Mouse (Mus musculus) heart, embryonic 13.5 days (tissue): ENCODE measurements at regions not wholly inside any gene's neighbourhood (a gene's known extent, or its start where the extent isn't known, plus 50 kb on each side); places are given as distances from the start of the nearest gene placed in this dataset.

Source experiments
- ATAC-seq: fragments of 200-750 bp; cut with Nextera tagmentation; 2 replicates; pipeline ENCODE4 v1.8.0; 2017; ENCODE audit warnings: moderate TSS enrichment; ENCODE audit not compliant: insufficient number of reproducible peaks, low FRiP score, low TSS enrichment; ENCODE audit errors: extremely low read depth
- H3K27ac ChIP-seq: fragments of 300-500 bp; sonication (generic); replicated peaks from 2 replicates; pipeline ENCODE4 v1.5.1; 2015; ENCODE audit warnings: moderate library complexity, mild to moderate bottlenecking, inconsistent platforms
- H3K27me3 ChIP-seq: fragments of 300-500 bp; sonication (generic); replicated peaks from 2 replicates; pipeline ENCODE4 v1.6.1; 2015; ENCODE audit warnings: mild to moderate bottlenecking, inconsistent platforms
- H3K36me3 ChIP-seq: fragments of 300-500 bp; sonication (generic); 2 replicates; pipeline ENCODE4 v1.6.1; 2015; ENCODE audit warnings: mild to moderate bottlenecking, inconsistent platforms
- H3K4me1 ChIP-seq: fragments of 300-500 bp; sonication (generic); 2 replicates; pipeline ENCODE4 v1.6.1; 2015; ENCODE audit warnings: inconsistent platforms
- H3K4me2 ChIP-seq: fragments of 300-500 bp; sonication (generic); 2 replicates; pipeline ENCODE4 v1.6.1; 2015; ENCODE audit warnings: inconsistent platforms, mild to moderate bottlenecking, moderate library complexity
- H3K4me3 ChIP-seq: fragments of 300-500 bp; sonication (generic); 2 replicates; pipeline ENCODE4 v1.5.1; 2015; ENCODE audit warnings: moderate library complexity, mild to moderate bottlenecking, inconsistent platforms
- H3K9ac ChIP-seq: fragments of 300-500 bp; sonication (generic); 2 replicates; pipeline ENCODE4 v1.6.1; 2015; ENCODE audit warnings: inconsistent platforms, mild to moderate bottlenecking, moderate library complexity
- H3K9me3 ChIP-seq: fragments of 300-500 bp; sonication (generic); 2 replicates; pipeline ENCODE4 v1.6.1; 2016; ENCODE audit warnings: inconsistent platforms
- WGBS: fragments of 180-500 bp; shearing (Covaris S2); methylation state at CpG from one replicate; pipeline ENCODE4 v1.1.7; 2015; ENCODE audit warnings: mixed read lengths; 5-methylcytosine and 5-hydroxymethylcytosine counted together

DNA sequence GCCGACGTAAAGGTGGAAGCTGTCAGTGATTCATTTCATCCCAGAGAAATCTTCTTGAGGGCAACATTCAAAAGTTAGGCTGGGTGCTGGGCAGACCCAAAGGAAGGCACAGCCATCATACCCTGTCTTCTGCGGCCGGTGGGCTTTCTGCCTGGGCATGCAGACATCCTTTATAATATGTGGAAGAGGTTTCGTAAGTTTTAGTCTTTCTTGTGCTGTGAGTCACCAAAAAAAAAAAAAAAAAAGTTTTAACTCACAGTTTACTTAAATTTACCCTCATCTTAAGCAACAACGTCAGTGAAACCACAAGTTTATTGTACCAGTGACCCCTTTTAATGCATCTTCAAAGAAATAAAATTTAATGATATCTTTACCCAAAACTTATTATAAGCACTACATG, 128.7 kb downstream of the Dusp6 start:
- Histone ChIP-seq H3K9ac (no peak overlapping the region), H3K4me2 (no peak overlapping the region), H3K9me3 (no peaks in the 10 kb centered on the region), H3K27ac (no peak overlapping the region), H3K36me3 (no peaks in the 10 kb centered on the region), H3K4me3 (no peak overlapping the region), H3K4me1 (peaks cover 10% of the 10 kb centered on the region), H3K27me3 (no peaks in the 10 kb centered on the region)
- ATAC-seq: no peak
- WGBS: 93% methylated on average over 6 of the region's 6 CpGs

DNA sequence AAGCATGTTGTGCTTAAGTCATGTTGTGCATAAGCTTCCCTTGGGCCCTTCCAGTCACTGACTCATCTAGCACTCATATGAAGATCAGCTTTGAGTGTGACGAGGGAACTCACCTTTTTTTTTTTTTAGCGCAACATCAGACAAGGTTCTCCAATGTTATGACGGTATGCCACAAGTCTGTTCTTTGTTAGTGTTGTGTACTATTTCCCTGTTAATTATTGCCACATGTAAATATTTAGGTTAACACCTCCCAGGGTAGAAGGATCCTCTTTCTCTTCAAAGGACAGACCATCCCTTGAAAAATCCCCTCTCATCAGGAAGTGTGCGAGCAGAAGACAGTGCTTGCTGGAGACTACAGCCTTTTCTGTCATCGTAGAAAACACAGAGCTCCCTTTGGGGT, 129.9 kb downstream of the Dusp6 start:
- Histone ChIP-seq H3K27me3 (no peaks in the 10 kb centered on the region), H3K9me3 (peaks cover 5% of the 10 kb centered on the region; the same call in 1 of the 2 replicates), H3K4me2 (no peak overlapping the region), H3K4me1 (peaks cover 10% of the 10 kb centered on the region), H3K4me3 (no peak overlapping the region), H3K36me3 (no peaks in the 10 kb centered on the region), H3K9ac (no peak overlapping the region), H3K27ac (no peak overlapping the region)
- 82% methylated on average over 5 of the region's 5 CpGs for WGBS
- no peak for ATAC-seq

DNA sequence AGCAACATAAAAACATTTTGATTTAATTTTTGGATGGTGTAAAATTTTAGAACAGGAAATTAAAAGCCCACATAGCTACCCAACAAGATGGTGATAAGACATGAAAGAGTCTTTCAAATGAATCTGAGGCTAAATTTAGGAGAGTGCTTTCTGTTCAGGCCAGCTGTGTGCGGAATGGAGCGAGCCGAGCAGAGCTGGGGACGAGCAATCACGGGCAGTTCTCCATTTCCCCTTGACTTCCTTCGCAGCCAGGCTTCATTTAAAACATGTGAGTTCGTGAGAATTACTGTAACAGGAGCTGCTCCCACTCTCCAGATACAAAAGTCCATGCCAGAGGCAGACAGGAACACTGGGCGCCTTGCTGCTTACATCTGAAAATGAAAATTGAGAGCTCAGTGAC, 130.5 kb downstream of the Dusp6 start:
- Histone ChIP-seq H3K9me3 (peaks cover 11% of the 10 kb centered on the region), H3K4me1 (peaks cover 10% of the 10 kb centered on the region), H3K27ac (no peak overlapping the region), H3K27me3 (no peaks in the 10 kb centered on the region), H3K4me3 (no peak overlapping the region), H3K4me2 (peak overlapping the region; percentile 18), H3K36me3 (no peaks in the 10 kb centered on the region), H3K9ac (peak overlapping the region; percentile 12; the same call in 1 of the 2 replicates)
- 28% methylated on average over 8 of the region's 8 CpGs for WGBS
- ATAC-seq: no peak

DNA sequence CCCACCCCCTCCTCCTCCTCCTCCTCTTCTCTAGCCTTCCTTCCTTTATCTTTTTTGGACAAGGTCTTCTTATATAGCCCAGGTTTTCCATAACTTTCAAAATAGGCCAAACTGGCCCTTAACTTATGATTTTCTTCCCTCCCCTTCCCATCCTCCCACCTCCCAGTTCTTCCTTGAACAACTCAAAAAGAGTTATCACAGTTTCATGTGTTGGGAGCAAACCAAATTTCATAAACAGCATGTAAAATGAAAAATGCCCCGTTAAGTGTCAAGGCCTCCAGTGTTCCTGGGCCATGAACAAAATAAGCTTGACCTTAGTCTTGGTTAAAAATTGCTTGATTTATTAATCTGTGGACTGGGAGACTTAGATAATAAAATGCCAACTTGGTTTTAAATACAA, 132.4 kb downstream of the Dusp6 start:
- Histone ChIP-seq H3K9ac (no peak overlapping the region), H3K27ac (no peak overlapping the region), H3K36me3 (no peaks in the 10 kb centered on the region), H3K4me2 (no peak overlapping the region), H3K27me3 (no peaks in the 10 kb centered on the region), H3K9me3 (peaks cover 13% of the 10 kb centered on the region), H3K4me3 (no peak overlapping the region), H3K4me1 (peaks cover 10% of the 10 kb centered on the region)
- 86% methylated on average over 1 of the region's 1 CpGs for WGBS
- no peak for ATAC-seq

DNA sequence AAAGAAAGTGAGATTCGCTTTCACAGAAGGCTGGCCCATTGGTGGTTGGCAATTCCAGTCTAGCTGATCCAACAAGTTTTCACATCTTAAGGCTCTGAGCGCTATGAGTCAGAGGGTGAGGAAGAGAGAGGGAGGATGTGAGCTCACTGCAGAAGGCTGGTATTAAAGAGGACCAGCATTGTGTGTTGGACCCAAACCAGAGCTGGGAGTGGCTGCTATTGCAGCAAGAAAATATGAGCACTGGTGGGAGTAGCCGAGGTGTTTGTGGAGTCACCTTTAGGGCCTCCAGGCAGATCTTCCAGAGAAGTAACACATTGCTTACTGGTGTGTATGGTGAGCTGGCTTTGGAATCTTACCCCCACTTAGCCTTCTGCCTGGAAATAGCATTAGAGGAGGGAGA, 133.6 kb downstream of the Dusp6 start:
- no peak overlapping the region for H3K4me2 ChIP-seq
- no peak overlapping the region for H3K9ac ChIP-seq
- WGBS: 72% methylated on average over 3 of the region's 3 CpGs
- H3K27ac ChIP-seq: no peak overlapping the region
- peaks cover 13% of the 10 kb centered on the region for H3K9me3 ChIP-seq
- no peaks in the 10 kb centered on the region for H3K27me3 ChIP-seq
- H3K4me3 ChIP-seq: no peak overlapping the region
- peaks cover 10% of the 10 kb centered on the region for H3K4me1 ChIP-seq
- H3K36me3 ChIP-seq: no peaks in the 10 kb centered on the region
- ATAC-seq: no peak

DNA sequence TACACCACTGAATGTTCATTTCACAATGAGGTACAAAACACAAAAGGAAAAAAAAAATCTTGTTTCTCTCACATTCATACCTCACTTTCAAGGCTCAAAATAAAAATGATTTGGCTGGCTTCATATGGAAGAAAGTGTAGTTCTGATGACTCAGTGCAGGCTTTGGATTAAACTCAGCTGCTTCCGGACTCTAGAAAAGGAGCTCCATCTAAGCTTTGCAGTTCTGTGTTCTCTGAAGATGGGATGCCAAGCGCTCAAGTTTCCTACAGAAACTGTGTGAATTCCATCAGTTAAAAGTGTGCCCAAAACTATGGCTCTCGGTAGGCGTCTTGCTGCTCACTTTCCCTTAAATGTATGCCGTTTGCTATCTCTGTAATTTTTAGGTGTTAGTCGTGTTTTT, 137.0 kb downstream of the Dusp6 start:
- Histone ChIP-seq H3K4me1 (no peaks in the 10 kb centered on the region), H3K4me2 (no peak overlapping the region), H3K27me3 (no peaks in the 10 kb centered on the region), H3K27ac (no peak overlapping the region), H3K9ac (no peak overlapping the region), H3K9me3 (peaks cover 13% of the 10 kb centered on the region), H3K36me3 (no peaks in the 10 kb centered on the region), H3K4me3 (no peak overlapping the region)
- no peak for ATAC-seq
- 81% methylated on average over 6 of the region's 6 CpGs for WGBS

DNA sequence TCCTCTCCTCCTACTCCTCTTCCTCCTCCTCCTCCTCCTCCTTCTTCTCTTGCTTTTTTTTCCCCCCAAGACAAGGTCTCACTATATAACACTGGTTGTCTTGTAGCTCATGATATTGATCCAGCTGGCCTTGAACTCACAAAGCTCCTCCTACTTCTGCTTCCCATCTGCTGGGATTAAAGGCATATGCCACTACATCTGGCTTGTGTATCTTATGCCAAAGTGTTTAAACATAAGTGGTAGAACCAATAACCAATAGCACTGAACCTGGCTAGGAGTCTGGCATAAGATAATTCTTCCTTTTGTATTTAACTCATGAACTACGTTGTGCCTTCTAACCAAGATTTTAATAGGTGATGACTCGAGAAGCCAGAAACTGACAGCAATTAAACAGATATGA, 143.7 kb downstream of the Dusp6 start:
- Histone ChIP-seq H3K4me3 (no peak overlapping the region), H3K36me3 (no peaks in the 10 kb centered on the region), H3K27ac (no peak overlapping the region), H3K4me1 (peaks cover 8% of the 10 kb centered on the region), H3K27me3 (no peaks in the 10 kb centered on the region), H3K9ac (no peak overlapping the region), H3K4me2 (no peak overlapping the region), H3K9me3 (peaks cover 7% of the 10 kb centered on the region; the same call in 1 of the 2 replicates)
- 78% methylated on average over 2 of the region's 2 CpGs for WGBS
- no peak for ATAC-seq

DNA sequence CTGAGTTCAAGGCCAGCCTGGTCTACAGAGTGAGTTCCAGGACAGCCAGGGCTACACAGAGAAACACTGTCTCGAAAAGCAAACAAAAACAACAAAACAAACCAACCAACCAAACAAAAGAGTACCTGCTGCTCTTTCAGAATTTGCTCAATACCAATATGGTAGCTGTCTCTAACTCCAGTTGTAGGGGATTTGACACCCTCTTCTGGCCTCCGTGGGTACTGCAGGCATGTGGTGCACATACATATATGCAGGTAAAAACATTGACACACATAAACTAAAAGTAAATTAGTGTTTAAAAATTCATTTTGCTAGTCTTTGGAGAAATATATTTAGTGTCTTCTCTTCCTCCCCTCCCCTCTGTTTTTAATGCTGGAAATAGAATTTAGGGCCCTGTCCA, 145.8 kb downstream of the Dusp6 start:
- H3K27ac ChIP-seq: no peak overlapping the region
- WGBS: 89% methylated on average over 2 of the region's 2 CpGs

DNA sequence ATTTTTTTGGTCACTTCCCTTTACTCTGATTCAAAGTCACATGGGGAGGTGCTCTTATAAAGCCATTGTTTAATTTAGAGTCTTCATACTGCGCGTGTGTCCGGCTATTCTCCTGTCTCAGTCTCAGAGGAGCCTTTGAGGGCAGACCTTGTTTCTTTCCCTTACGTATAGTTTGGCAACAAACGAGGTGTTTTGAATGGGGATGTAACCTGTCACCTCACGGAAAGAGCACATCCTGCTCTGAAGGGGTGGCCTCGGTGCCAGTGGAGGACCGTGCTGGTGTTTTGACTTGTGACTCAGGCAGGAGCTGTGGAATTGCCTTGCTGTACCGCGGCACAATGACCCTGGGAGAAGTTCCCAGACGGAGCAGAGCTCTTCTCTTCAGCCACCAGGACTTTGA, 146.7 kb downstream of the Dusp6 start:
- 59% methylated on average over 11 of the region's 11 CpGs for WGBS
- no peaks in the 10 kb centered on the region for H3K27me3 ChIP-seq
- H3K4me1 ChIP-seq: peaks cover 8% of the 10 kb centered on the region
- no peak overlapping the region for H3K9ac ChIP-seq
- H3K27ac ChIP-seq: peak overlapping the region; percentile 55; the same call in 1 of the 2 replicates
- H3K36me3 ChIP-seq: no peaks in the 10 kb centered on the region
- no peak for ATAC-seq
- no peak overlapping the region for H3K4me3 ChIP-seq
- peaks cover 7% of the 10 kb centered on the region; the same call in 1 of the 2 replicates for H3K9me3 ChIP-seq
- H3K4me2 ChIP-seq: no peak overlapping the region; the same call in 1 of the 2 replicates

More for the DNA sequence above, 145.8 kb downstream of the Dusp6 start:
- Histone ChIP-seq H3K36me3 (no peaks in the 10 kb centered on the region), H3K4me2 (no peak overlapping the region), H3K9ac (no peak overlapping the region), H3K27me3 (no peaks in the 10 kb centered on the region), H3K4me3 (no peak overlapping the region), H3K9me3 (peaks cover 7% of the 10 kb centered on the region; the same call in 1 of the 2 replicates), H3K4me1 (peaks cover 8% of the 10 kb centered on the region)
- no peak for ATAC-seq

DNA sequence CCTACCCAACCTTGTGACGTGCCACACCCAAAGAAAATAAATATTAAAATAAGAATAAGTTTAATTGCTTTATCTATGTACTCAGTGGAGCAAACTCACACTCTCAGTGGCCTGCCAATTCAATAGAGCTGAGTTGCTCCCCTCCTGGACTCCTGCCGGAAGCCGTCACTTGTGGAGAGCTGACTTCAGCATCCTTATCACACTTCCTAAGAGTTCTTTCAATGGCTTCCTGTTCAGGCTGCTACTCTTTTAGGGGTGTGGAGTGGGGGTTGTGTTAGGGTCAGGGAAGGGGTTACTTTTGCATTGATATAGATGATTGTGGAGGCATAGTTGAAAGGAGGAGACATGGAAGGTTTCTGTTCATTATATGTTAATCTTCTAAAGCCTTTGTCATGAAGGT, 147.7 kb downstream of the Dusp6 start:
- Histone ChIP-seq H3K9me3 (peaks cover 7% of the 10 kb centered on the region; the same call in 1 of the 2 replicates), H3K27ac (peak overlapping the region; percentile 43), H3K27me3 (no peaks in the 10 kb centered on the region), H3K36me3 (no peaks in the 10 kb centered on the region), H3K4me2 (no peak overlapping the region), H3K9ac (no peak overlapping the region), H3K4me3 (no peak overlapping the region), H3K4me1 (peaks cover 8% of the 10 kb centered on the region)
- ATAC-seq: no peak
- 21% methylated on average over 3 of the region's 3 CpGs for WGBS

DNA sequence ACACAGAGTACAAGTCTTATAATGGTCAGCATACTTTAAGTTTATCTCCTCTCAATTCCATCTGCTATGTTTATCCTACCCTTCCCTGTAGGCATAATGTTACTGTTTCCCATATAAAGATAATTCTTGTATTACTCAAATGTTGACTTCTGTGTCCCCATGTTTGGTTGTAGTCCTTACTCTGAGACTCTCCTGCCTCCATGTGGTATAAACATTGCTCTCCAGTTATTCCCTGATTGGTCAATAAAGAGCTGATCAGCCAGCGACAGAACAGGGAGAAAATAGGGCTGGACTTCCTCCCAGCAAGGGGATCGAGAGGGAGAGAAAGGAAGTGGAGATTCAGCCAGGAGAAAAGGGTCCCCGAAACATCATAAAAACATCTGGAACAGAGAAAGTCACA, 150.4 kb downstream of the Dusp6 start:
- Histone ChIP-seq H3K36me3 (no peaks in the 10 kb centered on the region), H3K4me2 (no peak overlapping the region), H3K4me1 (peaks cover 8% of the 10 kb centered on the region), H3K9me3 (peaks cover 7% of the 10 kb centered on the region; the same call in 1 of the 2 replicates), H3K27ac (no peak overlapping the region), H3K27me3 (no peaks in the 10 kb centered on the region), H3K4me3 (no peak overlapping the region), H3K9ac (no peak overlapping the region)
- no peak for ATAC-seq
- 76% methylated on average over 3 of the region's 3 CpGs for whole genome bisulfite sequencing

DNA sequence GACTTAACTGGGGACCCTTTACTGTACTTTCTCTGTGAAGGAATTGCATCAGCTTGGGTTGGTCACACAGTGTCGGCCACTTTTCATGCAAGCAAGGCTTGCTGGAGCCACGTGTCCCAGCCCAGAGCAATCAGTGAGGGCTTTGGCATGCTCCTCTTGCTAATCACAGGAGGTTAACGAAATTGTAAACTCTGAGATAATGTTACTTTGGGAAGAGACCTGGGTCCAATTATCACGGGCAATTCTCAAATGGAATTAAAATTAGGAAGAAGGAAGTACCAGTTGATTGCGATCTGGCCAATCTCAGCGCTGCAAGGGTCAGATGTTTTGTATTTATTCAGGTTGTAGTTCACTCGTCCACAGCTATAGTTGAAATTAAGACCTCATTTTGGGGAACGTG, 153.2 kb downstream of the Dusp6 start:
- 46% methylated on average over 8 of the region's 8 CpGs for WGBS
- Histone ChIP-seq H3K4me2 (no peak overlapping the region), H3K4me3 (no peak overlapping the region), H3K9me3 (no peaks in the 10 kb centered on the region), H3K36me3 (no peaks in the 10 kb centered on the region), H3K9ac (no peak overlapping the region), H3K4me1 (peaks cover under 1% of the 10 kb centered on the region; the same call in 1 of the 2 replicates), H3K27ac (no peak overlapping the region), H3K27me3 (no peaks in the 10 kb centered on the region)
- ATAC-seq: no peak
